Mouse (Mus musculus): Measurements from ENCODE around the gene Ptpra. TPM values are rescaled to one million over a fixed set of nuclear protein-coding genes. Genes with fewer than 3 reads are reported as not detected.

Ptpra gene
- polyA plus RNA-seq, 1 experiment: 77.6 TPM

- no peak for TF ChIP-seq EP300 (IDR thresholded peaks at IDR 0.05; ENCODE audit: insufficient read depth, low read depth, low read length)
- no peak for TF ChIP-seq POLR2A (IDR thresholded peaks at IDR 0.05; ENCODE audit: insufficient read depth, low read length)
- no peak for TF ChIP-seq CTCF (IDR thresholded peaks at IDR 0.05; ENCODE audit: low read depth, low read length)
- H3K9me3 ChIP-seq (replicated peaks; ENCODE audit: control insufficient read depth, insufficient read depth, low read length, poor library complexity, severe bottlenecking): no peaks in the 10 kb centered on the region
- H3K9ac ChIP-seq (ENCODE audit: low read depth, poor library complexity, severe bottlenecking): no peak overlapping the region
- H3K4me1 ChIP-seq (ENCODE audit: control insufficient read depth, insufficient read depth, low read length): no peaks in the 10 kb centered on the region
- no peaks in the 10 kb centered on the region for H3K27me3 ChIP-seq (ENCODE audit: control insufficient read depth, insufficient read depth, low read length, poor library complexity, severe bottlenecking)
- no peak overlapping the region for H3K27ac ChIP-seq (ENCODE audit: insufficient read depth, low read length)
- H3K4me3 ChIP-seq (ENCODE audit: low read depth, low read length): no peak overlapping the region
- H3K36me3 ChIP-seq (ENCODE audit: control insufficient read depth, insufficient read depth, low read length, poor library complexity, severe bottlenecking): no peaks in the 10 kb centered on the region
Measured at GRCm38 (mm10) chr2:130457871-130458270, 7.8 kb downstream of the Ptpra start.

- Histone ChIP-seq H3K36me3 (ENCODE audit: control insufficient read depth, insufficient read depth, low read length, poor library complexity, severe bottlenecking) (no peaks in the 10 kb centered on the region), H3K4me3 (ENCODE audit: low read depth, low read length) (no peak overlapping the region), H3K27ac (ENCODE audit: insufficient read depth, low read length) (no peak overlapping the region), H3K4me1 (ENCODE audit: control insufficient read depth, insufficient read depth, low read length) (no peaks in the 10 kb centered on the region), H3K27me3 (ENCODE audit: control insufficient read depth, insufficient read depth, low read length, poor library complexity, severe bottlenecking) (no peaks in the 10 kb centered on the region), H3K9ac (ENCODE audit: low read depth, poor library complexity, severe bottlenecking) (no peak overlapping the region), H3K9me3 (replicated peaks; ENCODE audit: control insufficient read depth, insufficient read depth, low read length, poor library complexity, severe bottlenecking) (no peaks in the 10 kb centered on the region)
- TF ChIP-seq EP300 (IDR thresholded peaks at IDR 0.05; ENCODE audit: insufficient read depth, low read depth, low read length) (no peak), CTCF (IDR thresholded peaks at IDR 0.05; ENCODE audit: low read depth, low read length) (no peak), POLR2A (IDR thresholded peaks at IDR 0.05; ENCODE audit: insufficient read depth, low read length) (no peak)
Measured at GRCm38 (mm10) chr2:130459576-130459975, 9.5 kb downstream of the Ptpra start.

- H3K4me3 ChIP-seq (ENCODE audit: low read depth, low read length): no peak overlapping the region
- no peaks in the 10 kb centered on the region for H3K9me3 ChIP-seq (replicated peaks; ENCODE audit: control insufficient read depth, insufficient read depth, low read length, poor library complexity, severe bottlenecking)
- no peak overlapping the region for H3K27ac ChIP-seq (ENCODE audit: insufficient read depth, low read length)
- H3K36me3 ChIP-seq (ENCODE audit: control insufficient read depth, insufficient read depth, low read length, poor library complexity, severe bottlenecking): no peaks in the 10 kb centered on the region
- H3K9ac ChIP-seq (ENCODE audit: low read depth, poor library complexity, severe bottlenecking): no peak overlapping the region
- H3K27me3 ChIP-seq (ENCODE audit: control insufficient read depth, insufficient read depth, low read length, poor library complexity, severe bottlenecking): no peaks in the 10 kb centered on the region
- H3K4me1 ChIP-seq (ENCODE audit: control insufficient read depth, insufficient read depth, low read length): no peaks in the 10 kb centered on the region
- TF ChIP-seq CTCF (IDR thresholded peaks at IDR 0.05; ENCODE audit: low read depth, low read length): no peak
- TF ChIP-seq EP300 (IDR thresholded peaks at IDR 0.05; ENCODE audit: insufficient read depth, low read depth, low read length): no peak
- TF ChIP-seq POLR2A (IDR thresholded peaks at IDR 0.05; ENCODE audit: insufficient read depth, low read length): no peak
Measured at GRCm38 (mm10) chr2:130461287-130462071, 11.4 kb downstream of the Ptpra start.

DNA sequence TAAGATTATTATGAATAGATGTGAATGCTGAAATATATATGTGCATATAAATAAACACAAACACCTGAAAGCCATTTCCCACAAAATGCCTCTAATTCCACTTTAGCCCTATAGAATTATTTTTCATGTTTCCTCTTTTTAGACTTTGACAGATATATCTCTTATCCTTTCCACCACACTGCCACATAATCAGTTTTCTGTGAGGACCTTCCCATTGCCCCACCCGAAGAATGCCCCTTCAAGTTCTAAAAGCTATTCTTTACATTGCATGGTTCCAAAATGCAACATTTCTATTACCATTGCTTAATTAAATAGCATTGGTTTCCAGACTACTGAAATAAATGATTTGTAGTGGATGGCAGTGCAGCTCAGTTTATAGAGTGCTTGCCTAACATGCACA is 16.4 kb downstream of the Ptpra start:
- TF ChIP-seq EP300 (IDR thresholded peaks at IDR 0.05; ENCODE audit: insufficient read depth, low read depth, low read length): no peak
- no peak for TF ChIP-seq POLR2A (IDR thresholded peaks at IDR 0.05; ENCODE audit: insufficient read depth, low read length)
- TF ChIP-seq CTCF (IDR thresholded peaks at IDR 0.05; ENCODE audit: low read depth, low read length): no peak
- Histone ChIP-seq H3K4me3 (ENCODE audit: low read depth, low read length) (no peak overlapping the region), H3K9me3 (replicated peaks; ENCODE audit: control insufficient read depth, insufficient read depth, low read length, poor library complexity, severe bottlenecking) (no peaks in the 10 kb centered on the region), H3K27ac (ENCODE audit: insufficient read depth, low read length) (no peak overlapping the region), H3K27me3 (ENCODE audit: control insufficient read depth, insufficient read depth, low read length, poor library complexity, severe bottlenecking) (no peaks in the 10 kb centered on the region), H3K4me1 (ENCODE audit: control insufficient read depth, insufficient read depth, low read length) (no peaks in the 10 kb centered on the region), H3K36me3 (ENCODE audit: control insufficient read depth, insufficient read depth, low read length, poor library complexity, severe bottlenecking) (no peaks in the 10 kb centered on the region), H3K9ac (ENCODE audit: low read depth, poor library complexity, severe bottlenecking) (no peak overlapping the region)

DNA sequence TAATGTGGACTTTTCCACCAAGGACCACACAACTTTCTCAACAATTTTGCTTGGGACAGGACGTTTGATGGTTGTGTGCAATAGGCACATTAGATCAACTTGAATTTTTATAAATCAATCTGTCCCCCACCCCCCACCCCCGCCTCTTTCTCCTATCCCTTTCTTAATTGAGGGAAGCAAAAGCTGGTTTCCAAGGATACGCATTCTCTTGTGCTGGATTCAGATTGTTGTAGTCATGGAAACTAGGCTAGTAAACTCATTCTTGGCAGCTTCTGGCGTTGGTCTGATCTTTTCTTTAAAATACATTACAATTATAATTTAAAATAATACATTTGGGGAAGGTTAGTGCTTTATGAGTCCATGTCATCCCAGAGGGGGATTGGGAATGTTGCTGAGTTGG is 19.3 kb downstream of the Ptpra start:
- Histone ChIP-seq H3K9ac (ENCODE audit: low read depth, poor library complexity, severe bottlenecking) (no peak overlapping the region), H3K27ac (ENCODE audit: insufficient read depth, low read length) (no peak overlapping the region), H3K4me3 (ENCODE audit: low read depth, low read length) (no peak overlapping the region), H3K27me3 (ENCODE audit: control insufficient read depth, insufficient read depth, low read length, poor library complexity, severe bottlenecking) (no peaks in the 10 kb centered on the region), H3K9me3 (replicated peaks; ENCODE audit: control insufficient read depth, insufficient read depth, low read length, poor library complexity, severe bottlenecking) (no peaks in the 10 kb centered on the region), H3K4me1 (ENCODE audit: control insufficient read depth, insufficient read depth, low read length) (no peaks in the 10 kb centered on the region), H3K36me3 (ENCODE audit: control insufficient read depth, insufficient read depth, low read length, poor library complexity, severe bottlenecking) (no peaks in the 10 kb centered on the region)
- TF ChIP-seq CTCF (IDR thresholded peaks at IDR 0.05; ENCODE audit: low read depth, low read length): no peak
- no peak for TF ChIP-seq POLR2A (IDR thresholded peaks at IDR 0.05; ENCODE audit: insufficient read depth, low read length)
- TF ChIP-seq EP300 (IDR thresholded peaks at IDR 0.05; ENCODE audit: insufficient read depth, low read depth, low read length): no peak

- no peak overlapping the region for H3K27ac ChIP-seq (ENCODE audit: insufficient read depth, low read length)
Measured at GRCm38 (mm10) chr2:130469935-130470334, 19.9 kb downstream of the Ptpra start.

More at GRCm38 (mm10) chr2:130469935-130470334, 19.9 kb downstream of the Ptpra start:
- no peaks in the 10 kb centered on the region for H3K9me3 ChIP-seq (replicated peaks; ENCODE audit: control insufficient read depth, insufficient read depth, low read length, poor library complexity, severe bottlenecking)
- H3K9ac ChIP-seq (ENCODE audit: low read depth, poor library complexity, severe bottlenecking): no peak overlapping the region
- H3K27me3 ChIP-seq (ENCODE audit: control insufficient read depth, insufficient read depth, low read length, poor library complexity, severe bottlenecking): no peaks in the 10 kb centered on the region
- H3K4me1 ChIP-seq (ENCODE audit: control insufficient read depth, insufficient read depth, low read length): no peaks in the 10 kb centered on the region
- H3K4me3 ChIP-seq (ENCODE audit: low read depth, low read length): no peak overlapping the region
- H3K36me3 ChIP-seq (ENCODE audit: control insufficient read depth, insufficient read depth, low read length, poor library complexity, severe bottlenecking): no peaks in the 10 kb centered on the region
- no peak for TF ChIP-seq EP300 (IDR thresholded peaks at IDR 0.05; ENCODE audit: insufficient read depth, low read depth, low read length)
- no peak for TF ChIP-seq CTCF (IDR thresholded peaks at IDR 0.05; ENCODE audit: low read depth, low read length)
- TF ChIP-seq POLR2A (IDR thresholded peaks at IDR 0.05; ENCODE audit: insufficient read depth, low read length): no peak

Data from ES-Bruce4 (cell line).